Mouse (Mus musculus) kidney, adult 2 months (tissue): ENCODE results near the gene Zfp282.

Source experiments
- CTCF ChIP-seq: fragments of 200-500 bp; conservative IDR thresholded peaks from 2 replicates; pipeline ENCODE4 v1.5.1; 2011; ENCODE audit warnings: low read depth, mild to moderate bottlenecking, control low read depth, low read length, moderate library complexity, mixed read lengths; ENCODE audit not compliant: insufficient read depth, insufficient read length
- POLR2A ChIP-seq: fragments of 200-500 bp; IDR thresholded peaks from one replicate; pipeline ENCODE4 v1.6.1; 2011; ENCODE audit warnings: low read depth, low read length, control low read depth

DNA sequence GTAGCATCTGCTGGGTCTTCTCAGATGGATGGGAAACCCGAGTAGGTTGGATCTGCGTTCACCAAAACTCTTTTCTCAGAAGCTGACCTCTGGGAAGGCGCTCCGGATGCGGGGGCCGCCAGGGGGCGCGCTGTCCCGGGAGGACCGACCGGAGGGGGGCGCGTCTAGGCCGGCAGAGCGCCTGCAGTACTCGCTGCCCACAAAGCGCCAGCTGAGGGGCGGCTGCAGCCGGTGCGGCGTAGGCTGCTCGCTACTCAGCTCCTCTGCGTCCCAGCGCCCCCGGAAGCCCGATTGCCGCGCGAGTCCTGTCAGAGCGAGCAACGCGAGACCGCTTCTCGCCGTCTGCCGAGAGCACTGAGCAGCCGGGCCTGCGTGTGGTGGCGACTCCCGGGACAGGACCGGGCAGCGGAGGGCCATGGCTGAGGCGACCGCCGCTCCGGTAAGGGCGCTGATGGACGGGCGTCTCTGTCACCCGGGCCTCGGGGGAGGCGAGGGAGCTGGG lies 41.5 kb upstream of the Zfp282 start, which contains the start of gene Zfp398:
- TF ChIP-seq CTCF, result peak; percentile 80
- TF ChIP-seq POLR2A, result peak; percentile 19
